Mouse (Mus musculus) adrenal gland, postnatal 14 days (tissue): ENCODE results near the gene Prl7c1. TPM values are rescaled to one million over a fixed set of nuclear protein-coding genes. Genes with fewer than 3 reads are reported as not detected.
"Not testable (repeated sequence)": the region's sequence is repeated elsewhere in the genome, so short reads cannot be mapped to it uniquely, and the experiment has no call there.

Experiments
- DNase-seq: peaks from one replicate; pipeline ENCODE4 v3.0.0; 2021; ENCODE audit warnings: mixed read lengths
- long read RNA-seq, 2 experiments: library from polyadenylated mRNA; stranded (forward); transcript quantifications; one replicate each; pipeline ENCODE4 v2.0.0; 2021
- total RNA-seq: library from RNA; stranded (reverse); gene quantifications from 2 replicates; pipeline ENCODE4 v1.2.3, GENCODE M21; 2021

The Prl7c1 gene
- not detected in 2 replicates for total RNA-seq
- long read RNA-seq, experiment 1, result 0 reads
- long read RNA-seq, experiment 2, result 0 reads

- not testable (repeated sequence) for DNase-seq
These were observed at the start of gene Prl7c1 for GRCm38 (mm10) chr13:27780704-27781103. Gene Prl7c1, minus strand, starts transcription at chr13:27780804.

GRCm38 (mm10) chr13:27802765-27803164 lies 22.2 kb upstream of the Prl7c1 start:
- DNase-seq, result no peak

GRCm38 (mm10) chr13:27801354-27801753 lies 20.8 kb upstream of the Prl7c1 start, which contains the start of gene Prl2a1:
Gene Prl2a1, plus strand, starts transcription at chr13:27801654.
- DNase-seq, result no peak

- no peak for DNase-seq
These were observed 18.7 kb upstream of the Prl7c1 start for GRCm38 (mm10) chr13:27799303-27799702.

GRCm38 (mm10) chr13:27734512-27735186 lies 46.0 kb downstream of the Prl7c1 start:
- no peak for DNase-seq

- DNase-seq, result not testable (repeated sequence)
These were observed 50.2 kb downstream of the Prl7c1 start for GRCm38 (mm10) chr13:27730286-27730959.

GRCm38 (mm10) chr13:27725057-27725456 lies 55.5 kb downstream of the Prl7c1 start:
- DNase-seq, result not testable (repeated sequence)

Other genes with a start within 250 kb of the Prl7c1 start
- gene Prl8a9, start 216.2 kb downstream of the Prl7c1 start, total RNA-seq, result not detected in 2 replicates
- not detected in 2 replicates for gene Prl8a1, start 198.6 kb downstream of the Prl7c1 start, total RNA-seq
- not detected in 2 replicates for gene Prl7b1, start 170.2 kb downstream of the Prl7c1 start, total RNA-seq
- not detected in 2 replicates for gene Prl7a1, start 138.3 kb downstream of the Prl7c1 start, total RNA-seq
- gene Prl7a2, start 112.8 kb downstream of the Prl7c1 start, total RNA-seq, result not detected in 2 replicates
- not detected in 2 replicates for gene Prl7d1, start 64.1 kb downstream of the Prl7c1 start, total RNA-seq
- gene Prl2a1, start 20.9 kb upstream of the Prl7c1 start, total RNA-seq, result not detected in 2 replicates
- gene Prl2c1, start 68.5 kb upstream of the Prl7c1 start, total RNA-seq, result not detected in 2 replicates
- gene Prl4a1, start 235.4 kb upstream of the Prl7c1 start, total RNA-seq, result not detected in 2 replicates